Mouse (Mus musculus) frontal cortex, adult (tissue): ENCODE data around the gene Spats2.
"Not testable (repeated sequence)": the region's sequence is repeated elsewhere in the genome, so short reads cannot be mapped to it uniquely, and the experiment has no call there.

Source experiments
- ATAC-seq: cut with Nextera tagmentation; 2 replicates; pipeline ENCODE4 v1.9.2; 2017; ENCODE audit warnings: mild to moderate bottlenecking, moderate library complexity, mixed read lengths; ENCODE audit not compliant: low TSS enrichment

Spats2 gene

GRCm38 (mm10) chr15:99125711-99126080 lies at the start of gene Spats2:
TSS of gene Spats2 (plus strand) at chr15:99125916.
- no peak for ATAC-seq

- not testable (repeated sequence) for ATAC-seq
These were observed 49.7 kb upstream of the Spats2 start for GRCm38 (mm10) chr15:99076011-99076410.

- ATAC-seq, result no peak
These were observed 47.4 kb upstream of the Spats2 start for GRCm38 (mm10) chr15:99078181-99078910.

- ATAC-seq, result no peak
These were observed 45.9 kb upstream of the Spats2 start for GRCm38 (mm10) chr15:99079804-99080203.

GRCm38 (mm10) chr15:99082322-99082721 lies 43.4 kb upstream of the Spats2 start:
- ATAC-seq, result no peak

GRCm38 (mm10) chr15:99082840-99083239 lies 42.9 kb upstream of the Spats2 start:
- ATAC-seq, result no peak

- no peak for ATAC-seq
These were observed 42.5 kb upstream of the Spats2 start for GRCm38 (mm10) chr15:99083258-99083657.

- ATAC-seq, result no peak
These were observed 41.7 kb upstream of the Spats2 start for GRCm38 (mm10) chr15:99083867-99084557.

GRCm38 (mm10) chr15:99084618-99085017 lies 41.1 kb upstream of the Spats2 start:
- ATAC-seq, result no peak

- no peak for ATAC-seq
These were observed 39.7 kb upstream of the Spats2 start for GRCm38 (mm10) chr15:99085997-99086396.

GRCm38 (mm10) chr15:99087253-99088075 lies 38.3 kb upstream of the Spats2 start, which contains the start of gene C1ql4:
TSS of gene C1ql4 (minus strand) at chr15:99087817.
- no peak for ATAC-seq

- peak; percentile 70 for ATAC-seq
These were observed 37.4 kb upstream of the Spats2 start for GRCm38 (mm10) chr15:99088292-99088691.

GRCm38 (mm10) chr15:99089069-99089468 lies 36.6 kb upstream of the Spats2 start:
- no peak for ATAC-seq

GRCm38 (mm10) chr15:99092870-99093269 lies 32.8 kb upstream of the Spats2 start, which contains the start of gene Dnajc22:
TSS of gene Dnajc22 (plus strand) at chr15:99093170.
- ATAC-seq, result no peak

GRCm38 (mm10) chr15:99093291-99094258 lies 32.1 kb upstream of the Spats2 start:
- ATAC-seq, result no peak

- ATAC-seq, result no peak
These were observed 31.0 kb upstream of the Spats2 start for GRCm38 (mm10) chr15:99094631-99095270.

GRCm38 (mm10) chr15:99095356-99095755 lies 30.4 kb upstream of the Spats2 start:
- no peak for ATAC-seq

- ATAC-seq, result no peak
These were observed 29.5 kb upstream of the Spats2 start for GRCm38 (mm10) chr15:99096061-99096793.

- ATAC-seq, result no peak
These were observed 28.8 kb upstream of the Spats2 start for GRCm38 (mm10) chr15:99096831-99097500.
